In genomic region chrX:151553356-151553755, GRCm38 (mm10) we compare ENCODE assay signal across 24 mouse cellular contexts. TPM values are rescaled to one million over a fixed set of nuclear protein-coding genes. Genes with fewer than 3 reads are reported as not detected.
DNase-seq lines count a peak whose midpoint lies in the region; ATAC-seq lines count a peak whose summit lies in the region.
"Had no signal": no experiment of that assay in that cellular context is flagged by ENCODE, and none has a peak within 500 bp of the region (broad histone marks: within the 10 kb centered on the region; RNA-seq: fewer than 3 reads in every experiment).

No protein-coding gene starts in this region.

- no peaks in the 10 kb centered on the region for H3K4me1 ChIP-seq in midbrain, embryonic 13.5 days (replicated peaks)
- H3K4me1 ChIP-seq in kidney, embryonic 14.5 days (ENCODE audit: control insufficient read depth, insufficient read depth, low read length), result no peaks in the 10 kb centered on the region
- H3K4me1 ChIP-seq: embryonic facial prominence, embryonic 13.5 days; embryonic facial prominence, embryonic 15.5 days; forebrain, embryonic 10.5 days; forebrain, embryonic 12.5 days had no signal

- no peaks in the 10 kb centered on the region for H3K9me3 ChIP-seq in midbrain, embryonic 13.5 days
- no peaks in the 10 kb centered on the region for H3K9me3 ChIP-seq in kidney, embryonic 14.5 days (ENCODE audit: control insufficient read depth, low read length)
- H3K9me3 ChIP-seq: embryonic facial prominence, embryonic 13.5 days; embryonic facial prominence, embryonic 15.5 days; forebrain, embryonic 10.5 days; forebrain, embryonic 12.5 days had no signal

- 91% methylated on average over 4 of the region's 4 CpGs for WGBS in midbrain, embryonic 13.5 days
- 94% methylated on average over 4 of the region's 4 CpGs for WGBS in kidney, embryonic 14.5 days

- peaks cover 24% of the 10 kb centered on the region for H3K36me3 ChIP-seq in midbrain, embryonic 13.5 days
- peaks cover 7% of the 10 kb centered on the region; the same call in 1 of the 2 replicates for H3K36me3 ChIP-seq in kidney, embryonic 14.5 days (ENCODE audit: control insufficient read depth, insufficient read depth, low read length)
- H3K36me3 ChIP-seq: embryonic facial prominence, embryonic 15.5 days had no signal

- H3K27me3 ChIP-seq in midbrain, embryonic 13.5 days, result no peaks in the 10 kb centered on the region
- H3K27me3 ChIP-seq in kidney, embryonic 14.5 days (ENCODE audit: control insufficient read depth, insufficient read depth, low read length), result no peaks in the 10 kb centered on the region
- H3K27me3 ChIP-seq: embryonic facial prominence, embryonic 13.5 days; embryonic facial prominence, embryonic 15.5 days; forebrain, embryonic 12.5 days had no signal

- peak; percentile 94 for ATAC-seq in granulocyte monocyte progenitor cell, adult 5-6 weeks (replicated peaks; ENCODE audit: poor library complexity, severe bottlenecking)
- peak; percentile 64 for ATAC-seq in megakaryocyte progenitor cell, adult 5-6 weeks (replicated peaks; ENCODE audit: poor library complexity)
- ATAC-seq in midbrain, embryonic 13.5 days, result no peak
- ATAC-seq in kidney, embryonic 14.5 days (ENCODE audit: low FRiP score, low TSS enrichment), result no peak
- ATAC-seq: forebrain, embryonic 14.5 days; forebrain, embryonic 16.5 days had no signal

- DNase-seq in A20 (ENCODE audit: low read depth, low spot score) (peak; percentile 1), MEL-GATA-1-ER (ENCODE audit: extremely low read depth, low read depth) (peak; percentile 43)
- DNase-seq in urinary bladder, postnatal 36 days (ENCODE audit: low spot score in 2 of 2), result no peak
- no peak for DNase-seq in ovary, adult 18-20 months (ENCODE audit: low spot score)
- DNase-seq: adrenal gland, adult 2 months; adrenal gland, postnatal 10 days; adrenal gland, postnatal 25 days; cerebellum, adult 11-12 months; cerebellum, adult 2 months; cerebellum, adult 9-10 months; cerebellum, postnatal 10 days; cerebellum, postnatal 25 days; embryo, embryonic 11 days had no signal

- H3K4me3 ChIP-seq in midbrain, embryonic 13.5 days (replicated peaks), result no peak overlapping the region
- no peak overlapping the region for H3K4me3 ChIP-seq in kidney, embryonic 14.5 days (ENCODE audit: low read length)
- H3K4me3 ChIP-seq: embryonic facial prominence, embryonic 13.5 days; embryonic facial prominence, embryonic 15.5 days; erythroblast, embryonic 14.5 days; forebrain, embryonic 10.5 days; forebrain, embryonic 12.5 days had no signal

- H3K9ac ChIP-seq in midbrain, embryonic 13.5 days (replicated peaks), result no peak overlapping the region
- H3K9ac ChIP-seq in kidney, embryonic 14.5 days (ENCODE audit: low read depth, low read length), result no peak overlapping the region
- H3K9ac ChIP-seq: embryonic facial prominence, embryonic 13.5 days; embryonic facial prominence, embryonic 15.5 days; forebrain, embryonic 12.5 days had no signal

- H3K27ac ChIP-seq in midbrain, embryonic 13.5 days, result no peak overlapping the region
- H3K27ac ChIP-seq in kidney, embryonic 14.5 days (ENCODE audit: low read depth, low read length), result no peak overlapping the region
- H3K27ac ChIP-seq: embryonic facial prominence, embryonic 13.5 days; embryonic facial prominence, embryonic 15.5 days; forebrain, embryonic 10.5 days; forebrain, embryonic 12.5 days had no signal

- H3K4me2 ChIP-seq in midbrain, embryonic 13.5 days (replicated peaks), result no peak overlapping the region
- no peak overlapping the region for H3K4me2 ChIP-seq in kidney, embryonic 14.5 days (replicated peaks; ENCODE audit: low read depth, low read length)
- H3K4me2 ChIP-seq: embryonic facial prominence, embryonic 13.5 days; embryonic facial prominence, embryonic 15.5 days; forebrain, embryonic 12.5 days had no signal

RNA-seq across cellular contexts. Expression of gene Phf8, which starts 32.9 kb away (rescaled TPM):
- total RNA-seq in granulocyte monocyte progenitor cell, adult 5-6 weeks (2014; fragmentation: Nextera tagmentation), result 26.6 and 46.6 TPM in 2 replicates
- 21.9 and 22.7 TPM in 2 replicates for total RNA-seq in granulocyte monocyte progenitor cell, adult 5-6 weeks (2017)
- 30.6 and 34.3 TPM in 2 replicates for total RNA-seq in megakaryocyte progenitor cell, adult 5-6 weeks (2015)
- 20.4 and 22.1 TPM in 2 replicates for total RNA-seq in megakaryocyte progenitor cell, adult 5-6 weeks (2017)
- 25.3 and 26.7 TPM in 2 replicates for polyA plus RNA-seq in midbrain, embryonic 13.5 days (2015; fragmentation: Nextera tagmentation; extraction: Ambion mirVana)
- 13.9 and 20.7 TPM in 2 replicates for polyA plus RNA-seq in kidney, embryonic 14.5 days (2014; fragmentation: Nextera tagmentation; extraction: Ambion mirVana)

Comparison
In these comparisons a context has a peak if more than half of its experiments do, and no peak if none do; other contexts are left out.
1. DNase-seq: peak in A20 (single experiment) and MEL-GATA-1-ER (single experiment); none in urinary bladder, postnatal 36 days (0 of 2) and ovary, adult 18-20 months (single experiment).
2. ATAC-seq: peak in granulocyte monocyte progenitor cell, adult 5-6 weeks (single experiment) and megakaryocyte progenitor cell, adult 5-6 weeks (single experiment); none in midbrain, embryonic 13.5 days (single experiment) and kidney, embryonic 14.5 days (single experiment).